Mouse (Mus musculus) C2C12 (cell line): ENCODE measurements at regions not wholly inside any gene's neighbourhood (a gene's known extent, or its start where the extent isn't known, plus 50 kb on each side); places are given as distances from the start of the nearest gene placed in this dataset.

Experiments used
- H3K27me3 ChIP-seq: one replicate; pipeline ENCODE4 v1.6.1; 2011; ENCODE audit not compliant: control insufficient read depth, insufficient read depth, insufficient read length
- H3K36me3 ChIP-seq: one replicate; pipeline ENCODE4 v1.6.1; 2011; ENCODE audit not compliant: control insufficient read depth, insufficient read depth
- H3K4me3 ChIP-seq: one replicate; pipeline ENCODE4 v1.5.1; 2011; ENCODE audit warnings: mild to moderate bottlenecking, control low read depth; ENCODE audit not compliant: poor library complexity, insufficient read depth, severe bottlenecking
- H3K79me2 ChIP-seq: one replicate; pipeline ENCODE4 v1.6.1; 2011; ENCODE audit not compliant: control insufficient read depth, insufficient read depth
- H3K79me3 ChIP-seq: one replicate; pipeline ENCODE4 v1.6.1; 2011; ENCODE audit warnings: low read depth, control low read depth
- H3ac ChIP-seq: one replicate; pipeline ENCODE3; 2011; ENCODE audit warnings: low read depth; ENCODE audit not compliant: control insufficient read depth, insufficient read length
- CEBPB ChIP-seq: IDR thresholded peaks from one replicate; pipeline ENCODE4 v1.6.1; 2011; ENCODE audit warnings: low read depth, mild to moderate bottlenecking, control low read depth, moderate library complexity
- CTCF ChIP-seq: IDR thresholded peaks from one replicate; pipeline ENCODE4 v1.5.1; 2011; ENCODE audit not compliant: control insufficient read depth, insufficient read depth, insufficient read length
- FOSL1 ChIP-seq: IDR thresholded peaks from one replicate; pipeline ENCODE4 v1.8.0; 2011; ENCODE audit warnings: mild to moderate bottlenecking, low read length; ENCODE audit not compliant: poor library complexity, insufficient read depth, severe bottlenecking
- MAX ChIP-seq: IDR thresholded peaks from one replicate; pipeline ENCODE4 v1.6.1; 2011; ENCODE audit warnings: mild to moderate bottlenecking, control low read depth
- MYOD1 ChIP-seq: IDR thresholded peaks from one replicate; pipeline ENCODE4 v1.6.1; 2011; ENCODE audit warnings: low read depth; ENCODE audit not compliant: control insufficient read depth, insufficient read length
- MYOG ChIP-seq: IDR thresholded peaks from one replicate; pipeline ENCODE4 v1.6.1; 2011; ENCODE audit not compliant: control insufficient read depth, insufficient read length; ENCODE audit errors: extremely low read depth
- USF1 ChIP-seq: IDR thresholded peaks from one replicate; pipeline ENCODE4 v1.6.1; 2011; ENCODE audit warnings: low read depth, mild to moderate bottlenecking, control low read depth, moderate library complexity

DNA sequence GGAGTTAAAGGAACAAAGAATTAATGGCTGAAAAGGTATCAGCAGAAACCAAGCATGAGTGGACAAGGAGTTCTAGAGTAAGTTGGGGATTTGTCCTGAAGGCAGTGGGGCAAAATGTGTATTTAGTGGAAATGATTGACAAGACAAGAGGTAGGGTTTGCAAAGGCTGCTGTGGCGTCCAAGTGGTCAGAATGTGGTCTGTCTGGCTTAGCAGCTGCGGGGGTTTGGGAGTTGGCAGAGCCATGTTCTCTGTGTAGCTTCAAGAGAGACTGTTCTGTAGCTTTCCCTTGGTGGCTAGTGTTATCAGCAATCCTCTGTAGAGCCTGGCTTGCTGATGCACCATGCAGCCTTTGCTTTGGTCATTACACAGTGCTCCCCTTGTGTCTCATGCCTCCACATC is 220.2 kb downstream of the 1700064H15Rik start:
- TF ChIP-seq CTCF (no peak), MAX (no peak), FOSL1 (no peak), MYOD1 (peak; percentile 75)
- no peaks in the 10 kb centered on the region for H3K79me3 ChIP-seq
- no peaks in the 10 kb centered on the region for H3K27me3 ChIP-seq
- no peak overlapping the region for H3ac ChIP-seq
- H3K36me3 ChIP-seq = no peaks in the 10 kb centered on the region
- H3K79me2 ChIP-seq = no peaks in the 10 kb centered on the region
- no peak overlapping the region for H3K4me3 ChIP-seq

DNA sequence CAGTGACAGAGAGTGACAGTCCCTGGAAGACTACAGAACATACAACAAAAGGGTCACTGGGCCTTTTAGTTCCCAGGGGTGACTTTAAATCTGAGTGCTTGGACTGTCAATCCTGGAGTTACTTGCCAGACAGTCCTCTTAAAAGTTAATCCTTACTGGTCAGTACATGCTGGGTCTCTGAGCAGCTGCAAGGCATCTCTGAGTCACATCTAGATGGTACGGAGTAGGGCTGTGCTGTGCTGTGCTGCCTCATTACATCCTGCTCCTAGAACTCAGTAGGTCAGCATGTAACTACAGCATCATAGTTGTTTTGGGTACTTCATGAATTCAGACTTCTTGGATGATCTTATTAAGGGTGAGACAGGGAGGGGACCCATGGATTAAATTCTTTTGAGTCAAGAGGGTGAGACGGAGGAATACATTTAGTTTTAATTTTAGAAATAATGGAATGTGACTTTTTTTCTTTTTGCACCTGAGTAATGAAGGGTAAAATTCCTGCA is 220.8 kb downstream of the 1700064H15Rik start:
- no peaks in the 10 kb centered on the region for H3K27me3 ChIP-seq
- no peak overlapping the region for H3K4me3 ChIP-seq
- H3K79me2 ChIP-seq = no peaks in the 10 kb centered on the region
- H3K79me3 ChIP-seq = no peaks in the 10 kb centered on the region
- no peaks in the 10 kb centered on the region for H3K36me3 ChIP-seq
- H3ac ChIP-seq = no peak overlapping the region
- TF ChIP-seq MYOD1 (peak; percentile 86), USF1 (no peak), CTCF (no peak), FOSL1 (no peak)

DNA sequence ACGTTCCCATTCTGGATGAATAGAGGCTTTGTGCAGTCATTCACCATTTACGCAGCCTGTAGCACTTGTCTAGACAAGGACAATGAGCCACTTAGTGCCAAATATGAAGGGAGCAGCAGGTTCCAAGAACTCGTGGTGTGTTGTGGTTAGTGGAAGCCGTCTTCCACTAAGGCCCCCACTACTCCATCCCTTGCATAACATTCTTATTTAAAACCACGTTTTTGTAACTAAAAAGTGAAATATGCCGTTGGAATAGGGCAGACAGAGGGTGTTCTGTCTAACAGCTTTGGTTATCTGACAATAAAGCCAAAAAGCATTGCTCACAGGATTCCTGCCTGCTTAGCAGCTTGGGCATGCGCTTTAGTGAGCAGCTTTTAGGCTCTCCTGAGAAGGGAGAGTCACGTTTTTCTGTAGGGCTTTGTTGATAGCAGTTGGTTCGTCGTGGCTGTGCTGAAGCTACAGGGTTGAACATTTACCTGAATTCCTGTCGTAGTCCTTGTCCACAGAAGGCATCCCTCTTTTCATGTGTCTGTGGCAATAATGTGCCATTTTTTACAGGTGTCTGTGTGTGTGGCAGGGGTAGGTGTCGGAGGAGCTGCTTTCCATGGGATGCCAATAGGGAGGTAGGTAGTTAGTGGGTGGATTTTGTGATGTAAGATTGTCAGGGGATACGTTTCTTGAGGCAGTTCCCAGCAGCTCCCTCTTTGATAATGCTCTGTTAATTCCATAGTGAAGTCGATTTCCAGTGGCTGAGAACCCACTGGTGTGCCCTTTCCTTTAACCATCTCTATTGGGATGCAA is 221.9 kb downstream of the 1700064H15Rik start:
- no peak for TF ChIP-seq CEBPB
- no peak for TF ChIP-seq USF1
- no peak for TF ChIP-seq MYOD1
- TF ChIP-seq CTCF = no peak
- no peak for TF ChIP-seq FOSL1
- TF ChIP-seq MAX = no peak
- TF ChIP-seq MYOG = no peak

DNA sequence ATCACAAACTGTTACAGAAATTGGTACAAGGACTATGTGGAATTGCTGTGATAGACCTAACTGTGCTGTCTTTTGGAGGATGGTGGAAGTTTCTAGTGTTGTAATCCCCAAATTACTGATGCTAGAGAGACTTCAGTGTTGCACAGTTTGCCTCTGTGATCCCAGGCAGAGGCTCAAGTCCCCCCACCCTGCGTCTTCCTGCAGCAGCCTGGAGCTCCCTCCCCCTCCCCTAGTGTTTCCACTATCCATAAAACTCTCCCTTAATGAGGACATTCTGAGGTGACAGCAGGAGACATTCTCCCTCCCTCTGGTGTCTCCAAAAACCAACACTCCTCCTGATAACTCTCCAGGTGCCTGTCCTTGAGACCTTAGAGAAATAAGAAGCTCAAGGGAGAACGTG is 242.8 kb downstream of the 1700064H15Rik start:
- no peak for TF ChIP-seq CTCF
- TF ChIP-seq USF1 = no peak
- no peak for TF ChIP-seq MAX
- TF ChIP-seq FOSL1 = no peak
- TF ChIP-seq MYOG = no peak
- no peak for TF ChIP-seq CEBPB
- TF ChIP-seq MYOD1 = no peak
- H3K27me3 ChIP-seq = peaks cover 6% of the 10 kb centered on the region
- H3K79me3 ChIP-seq = no peaks in the 10 kb centered on the region
- no peak overlapping the region for H3K4me3 ChIP-seq
- no peak overlapping the region for H3ac ChIP-seq
- no peaks in the 10 kb centered on the region for H3K79me2 ChIP-seq
- H3K36me3 ChIP-seq = no peaks in the 10 kb centered on the region

More for the DNA sequence above, 221.9 kb downstream of the 1700064H15Rik start:
- no peak overlapping the region for H3ac ChIP-seq
- no peak overlapping the region for H3K4me3 ChIP-seq
- H3K79me3 ChIP-seq = no peaks in the 10 kb centered on the region
- H3K27me3 ChIP-seq = no peaks in the 10 kb centered on the region
- H3K36me3 ChIP-seq = no peaks in the 10 kb centered on the region
- no peaks in the 10 kb centered on the region for H3K79me2 ChIP-seq

DNA sequence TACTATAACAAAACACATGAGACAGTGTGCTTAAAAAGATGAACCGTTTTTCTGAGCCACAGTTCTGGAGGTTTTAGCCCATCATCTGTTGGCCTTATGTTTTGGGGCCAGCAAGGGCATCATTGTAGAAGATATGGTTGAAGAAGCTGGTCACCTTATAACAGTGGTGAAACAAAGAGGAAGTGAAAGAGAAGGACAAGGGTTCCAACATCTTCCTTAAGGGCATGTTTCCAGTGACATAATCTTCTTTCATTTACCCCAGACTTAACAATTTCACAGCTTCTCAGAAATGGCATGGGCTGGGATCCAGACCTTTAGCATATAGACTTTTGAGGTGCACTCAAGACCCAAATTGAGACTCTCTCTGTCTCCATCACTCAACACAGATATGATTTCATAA is 259.5 kb downstream of the 1700064H15Rik start:
- no peak overlapping the region for H3ac ChIP-seq
- H3K79me3 ChIP-seq = no peaks in the 10 kb centered on the region
- H3K4me3 ChIP-seq = no peak overlapping the region
- no peaks in the 10 kb centered on the region for H3K36me3 ChIP-seq
- no peaks in the 10 kb centered on the region for H3K79me2 ChIP-seq
- H3K27me3 ChIP-seq = no peaks in the 10 kb centered on the region
- no peak for TF ChIP-seq MAX
- no peak for TF ChIP-seq CEBPB
- no peak for TF ChIP-seq MYOD1
- no peak for TF ChIP-seq CTCF
- TF ChIP-seq MYOG = no peak
- no peak for TF ChIP-seq FOSL1

DNA sequence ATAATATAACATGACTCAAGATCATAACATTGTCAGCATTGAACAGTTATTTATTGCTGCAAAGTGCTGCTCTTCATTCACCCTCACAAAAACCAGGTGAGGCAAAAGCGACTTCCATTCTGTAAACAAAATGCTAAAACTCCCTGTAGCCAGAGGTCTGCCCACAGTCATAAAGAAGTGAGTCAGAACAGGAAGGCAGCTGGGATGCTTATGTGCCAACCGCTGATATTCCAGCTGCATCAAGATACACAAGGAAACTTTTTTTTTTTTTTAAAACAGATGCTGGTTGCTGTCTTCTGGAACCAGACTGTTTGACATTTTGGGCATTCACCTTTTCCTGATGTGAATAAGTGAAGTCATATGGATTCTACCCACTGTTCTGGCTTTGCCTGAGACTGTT is 260.7 kb downstream of the 1700064H15Rik start:
- H3K4me3 ChIP-seq = no peak overlapping the region
- no peak for TF ChIP-seq USF1
- no peak for TF ChIP-seq CEBPB
- no peak for TF ChIP-seq MAX
- TF ChIP-seq MYOG = no peak
- TF ChIP-seq FOSL1 = peak; percentile 47
- TF ChIP-seq CTCF = no peak
- peak; percentile 76 for TF ChIP-seq MYOD1
- H3K36me3 ChIP-seq = no peaks in the 10 kb centered on the region
- H3K27me3 ChIP-seq = no peaks in the 10 kb centered on the region
- H3K79me3 ChIP-seq = no peaks in the 10 kb centered on the region
- no peaks in the 10 kb centered on the region for H3K79me2 ChIP-seq
- no peak overlapping the region for H3ac ChIP-seq
